Mouse (Mus musculus) liver, adult 2 months (tissue): ENCODE results near the gene Nt5c2. TPM values are rescaled to one million over a fixed set of nuclear protein-coding genes. Genes with fewer than 3 reads are reported as not detected.

ENCODE experiments used
- DNase-seq: peaks from one replicate; pipeline ENCODE4 v3.0.0-alpha.2; 2011; ENCODE audit warnings: low read depth, low spot score; ENCODE audit errors: extremely low read depth
- H3K27ac ChIP-seq: fragments of 200-500 bp; replicated peaks from 2 replicates; pipeline ENCODE4 v1.5.1; 2012; ENCODE audit warnings: low read depth, mild to moderate bottlenecking, control low read depth, inconsistent platforms, low read length; ENCODE audit not compliant: insufficient read depth
- H3K27me3 ChIP-seq: fragments of 200-500 bp; 2 replicates; pipeline ENCODE4 v1.6.1; 2012; ENCODE audit warnings: mild to moderate bottlenecking, moderate library complexity, low read length, inconsistent platforms; ENCODE audit not compliant: control insufficient read depth, insufficient read depth
- H3K36me3 ChIP-seq: fragments of 200-500 bp; 2 replicates; pipeline ENCODE4 v1.6.1; 2012; ENCODE audit warnings: low read length, inconsistent platforms; ENCODE audit not compliant: control insufficient read depth, insufficient read depth
- H3K4me1 ChIP-seq: fragments of 200-500 bp; 2 replicates; pipeline ENCODE4 v1.6.1; 2011; ENCODE audit warnings: low read length; ENCODE audit not compliant: control insufficient read depth, insufficient read depth
- H3K4me3 ChIP-seq: fragments of 200-500 bp; 2 replicates; pipeline ENCODE4 v1.5.1; 2011; ENCODE audit warnings: low read depth, mild to moderate bottlenecking, control low read depth, low read length, moderate library complexity; ENCODE audit not compliant: insufficient read depth
- H3K79me2 ChIP-seq: fragments of 200-500 bp; 2 replicates; pipeline ENCODE4 v1.6.1; 2012; ENCODE audit warnings: inconsistent platforms, mild to moderate bottlenecking, low read length, moderate library complexity; ENCODE audit not compliant: control insufficient read depth, insufficient read depth
- H3K9ac ChIP-seq: fragments of 200-500 bp; 2 replicates; pipeline ENCODE4 v1.6.1; 2012; ENCODE audit warnings: low read depth, mild to moderate bottlenecking, control low read depth, inconsistent platforms, low read length
- CTCF ChIP-seq: fragments of 200-500 bp; IDR thresholded peaks from 2 replicates; pipeline ENCODE4 v1.5.1; 2011; ENCODE audit warnings: low read depth, low read length, control low read depth
- POLR2A ChIP-seq: fragments of 200-500 bp; IDR thresholded peaks from 2 replicates; pipeline ENCODE4 v1.6.1; 2011; ENCODE audit warnings: low read length, control low read depth; ENCODE audit not compliant: insufficient read depth; ENCODE audit errors: extremely low read depth
- WGBS: fragments of 180-500 bp; shearing (Covaris S2); methylation state at CpG from one replicate; pipeline ENCODE4 v1.1.7; 2018; 5-methylcytosine and 5-hydroxymethylcytosine counted together
- polyA plus RNA-seq: library from polyadenylated mRNA; depleted of rRNA; stranded (reverse); fragments of >200 nt; gene quantifications from 2 replicates; pipeline ENCODE4 v1.2.3, GENCODE M21; 2012
- total RNA-seq: library from RNA; depleted of rRNA; stranded (reverse); fragments of >200 nt; gene quantifications from 2 replicates; pipeline ENCODE4 v1.2.3, GENCODE M21; 2014

Nt5c2 gene
- total and polyA plus RNA-seq, 2 experiments, result 7.5 to 12.6 TPM

DNA sequence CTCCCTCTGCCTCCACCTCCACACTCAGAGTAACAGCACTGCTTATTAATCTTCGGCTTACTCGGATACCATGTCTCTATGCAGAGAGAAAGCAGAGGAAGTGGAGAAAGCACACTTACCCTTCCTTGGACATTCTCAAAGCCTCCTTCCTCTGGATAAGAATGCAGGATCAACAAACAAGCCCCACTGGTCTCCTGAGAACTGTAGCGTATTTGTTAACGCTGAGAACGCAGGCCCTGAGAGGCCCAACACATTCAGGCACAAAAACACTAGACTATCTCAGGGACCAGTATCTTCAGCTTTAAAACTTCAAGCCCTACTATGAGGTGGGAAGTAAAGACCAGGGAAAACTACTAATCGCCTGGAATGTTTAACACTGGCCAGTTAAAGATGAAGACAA is 77.8 kb downstream of the Nt5c2 start:
- no peak for DNase-seq
- WGBS, result 45% methylated on average over 6 of the region's 6 CpGs
- H3K27ac ChIP-seq, result 0 out of 2 replicates have a peak overlapping the region, but pooled peaks have one; percentile 5

DNA sequence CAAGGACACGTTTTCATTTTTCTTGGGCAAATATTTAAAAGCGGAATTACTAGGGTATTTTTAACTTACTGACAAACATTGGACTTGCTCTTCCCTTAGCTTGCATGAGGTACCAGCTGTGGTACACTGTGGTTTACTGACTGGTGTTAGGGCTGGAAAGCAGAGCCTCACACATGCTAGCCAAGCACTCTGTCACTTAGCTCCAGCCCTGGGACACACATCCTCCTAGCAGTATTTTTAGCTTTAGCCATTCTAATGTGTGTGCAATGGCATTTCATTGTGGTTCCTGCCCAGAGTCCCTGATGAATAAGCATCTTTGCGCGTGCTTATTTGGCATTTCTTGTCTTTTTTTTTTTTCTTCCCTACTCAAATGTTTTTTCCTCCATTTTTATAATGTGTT is 80.9 kb downstream of the Nt5c2 start:
- no peak for DNase-seq
- Histone ChIP-seq H3K4me1 (no peaks in the 10 kb centered on the region), H3K4me3 (no peak overlapping the region), H3K27ac (no peak overlapping the region), H3K79me2 (peaks cover 6% of the 10 kb centered on the region; the same call in 1 of the 2 replicates), H3K27me3 (no peaks in the 10 kb centered on the region), H3K9ac (no peak overlapping the region), H3K36me3 (no peaks in the 10 kb centered on the region)
- 81% methylated on average over 4 of the region's 4 CpGs for WGBS
- TF ChIP-seq CTCF (no peak), POLR2A (no peak)

More for the DNA sequence above, 77.8 kb downstream of the Nt5c2 start:
- no peak overlapping the region for H3K4me3 ChIP-seq
- H3K36me3 ChIP-seq, result peaks cover 3% of the 10 kb centered on the region; the same call in 1 of the 2 replicates
- H3K27me3 ChIP-seq, result no peaks in the 10 kb centered on the region
- H3K79me2 ChIP-seq, result peaks cover 11% of the 10 kb centered on the region; the same call in 1 of the 2 replicates
- no peaks in the 10 kb centered on the region for H3K4me1 ChIP-seq
- TF ChIP-seq CTCF, result no peak
- TF ChIP-seq POLR2A, result no peak
- 0 out of 2 replicates have a peak overlapping the region, but pooled peaks have one; percentile 55 for H3K9ac ChIP-seq

DNA sequence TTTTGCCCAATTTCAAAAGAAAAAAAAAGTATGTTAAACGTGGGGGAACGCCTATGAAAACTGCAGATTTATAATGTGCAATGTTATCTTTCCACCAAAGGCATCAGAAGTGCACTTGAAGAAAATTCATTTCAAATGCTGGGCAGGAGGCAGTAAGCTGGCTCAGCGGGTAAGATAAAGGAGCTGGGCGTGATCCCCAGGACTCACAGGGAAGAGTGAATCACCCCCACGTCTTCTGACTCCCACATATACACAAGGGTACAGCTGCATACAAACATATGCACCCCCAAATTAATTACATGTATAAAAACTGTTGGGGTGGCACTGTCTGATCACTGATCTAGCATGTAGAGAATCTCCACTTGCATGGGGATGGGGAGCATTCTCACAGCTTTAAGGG is 82.3 kb downstream of the Nt5c2 start:
- no peak for DNase-seq

DNA sequence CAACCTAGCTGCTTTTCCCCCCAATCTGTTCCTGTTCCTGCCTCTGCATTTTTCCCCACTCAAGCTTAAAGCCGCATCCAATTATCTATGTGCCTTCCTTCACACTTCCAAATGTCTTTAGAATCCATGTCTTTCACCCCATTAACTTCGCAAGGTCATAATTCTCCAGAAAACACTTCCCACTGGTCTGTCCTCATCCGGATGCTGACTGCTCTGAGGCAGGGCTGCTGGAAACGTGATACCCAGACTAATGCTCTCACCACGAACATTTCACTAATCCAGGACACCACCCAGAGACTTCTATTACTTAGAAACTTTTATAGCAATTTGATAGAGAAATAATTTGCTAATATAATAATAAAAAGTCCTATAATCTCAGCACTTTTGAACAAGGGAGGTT is 84.9 kb downstream of the Nt5c2 start:
- Histone ChIP-seq H3K27ac (no peak overlapping the region), H3K9ac (no peak overlapping the region), H3K36me3 (no peaks in the 10 kb centered on the region), H3K27me3 (no peaks in the 10 kb centered on the region), H3K79me2 (peaks cover 13% of the 10 kb centered on the region; the same call in 1 of the 2 replicates), H3K4me3 (no peak overlapping the region), H3K4me1 (peaks cover 3% of the 10 kb centered on the region; the same call in 1 of the 2 replicates)
- no peak for DNase-seq
- TF ChIP-seq POLR2A (no peak), CTCF (no peak)
- WGBS, result 87% methylated on average over 5 of the region's 5 CpGs

More for the DNA sequence above, 82.3 kb downstream of the Nt5c2 start:
- Histone ChIP-seq H3K79me2 (peaks cover 6% of the 10 kb centered on the region; the same call in 1 of the 2 replicates), H3K4me3 (no peak overlapping the region), H3K9ac (no peak overlapping the region), H3K4me1 (peaks cover 3% of the 10 kb centered on the region; the same call in 1 of the 2 replicates), H3K36me3 (no peaks in the 10 kb centered on the region), H3K27me3 (no peaks in the 10 kb centered on the region), H3K27ac (no peak overlapping the region)
- TF ChIP-seq CTCF, result no peak
- no peak for TF ChIP-seq POLR2A
- WGBS, result 94% methylated on average over 5 of the region's 5 CpGs

DNA sequence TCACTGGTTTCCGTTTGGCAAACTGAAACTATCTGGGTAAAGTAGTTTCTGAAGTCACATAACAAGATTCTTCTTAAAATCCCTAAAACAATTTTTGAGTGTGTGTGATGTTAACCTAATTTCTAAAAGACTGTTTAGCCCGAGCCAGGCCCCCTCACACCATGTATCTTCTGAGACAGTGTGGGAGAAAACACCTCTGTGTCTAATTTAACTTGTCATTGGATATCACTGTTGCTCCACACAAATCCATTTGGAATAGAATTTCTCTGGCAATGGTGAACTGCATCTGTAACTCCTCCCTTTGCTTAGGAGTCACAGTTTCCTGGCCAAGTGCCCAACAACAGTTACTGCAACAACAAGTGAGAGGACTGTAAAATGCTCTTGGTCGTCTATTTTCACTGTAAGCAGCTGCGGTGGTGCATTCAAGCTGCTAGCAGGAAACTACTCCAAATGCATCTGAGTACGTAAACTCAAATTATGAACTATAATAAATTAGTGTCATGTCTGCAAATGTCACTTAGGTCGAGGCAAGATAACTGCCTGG is 85.8 kb downstream of the Nt5c2 start:
- H3K4me3 ChIP-seq, result no peak overlapping the region
- peaks cover 14% of the 10 kb centered on the region; the same call in 1 of the 2 replicates for H3K79me2 ChIP-seq
- no peak for TF ChIP-seq POLR2A
- TF ChIP-seq CTCF, result no peak
- WGBS, result 39% methylated on average over 6 of the region's 6 CpGs
- H3K27me3 ChIP-seq, result no peaks in the 10 kb centered on the region
- H3K36me3 ChIP-seq, result no peaks in the 10 kb centered on the region
- H3K9ac ChIP-seq, result no peak overlapping the region
- H3K4me1 ChIP-seq, result peaks cover 3% of the 10 kb centered on the region; the same call in 1 of the 2 replicates
- peak; percentile 90 for DNase-seq
- H3K27ac ChIP-seq, result 0 out of 2 replicates have a peak overlapping the region, but pooled peaks have one; percentile 40

DNA sequence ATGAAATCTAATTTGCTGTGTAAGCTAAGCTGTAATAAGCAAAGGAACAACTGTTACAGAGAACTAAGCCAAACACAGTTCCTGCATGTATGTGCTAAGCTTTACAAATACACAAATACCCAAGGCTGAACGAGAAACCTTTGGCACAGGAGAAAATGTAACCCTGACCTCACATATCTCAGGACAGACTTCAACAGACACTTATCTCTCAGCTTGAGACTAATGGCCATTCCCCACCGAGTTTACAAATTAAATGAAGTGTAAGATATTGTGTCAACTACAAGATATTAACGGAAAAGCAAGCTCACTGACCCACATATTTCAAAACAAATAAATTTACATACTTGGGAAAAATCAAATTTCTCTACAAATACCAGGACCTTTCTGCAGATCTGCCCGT is 86.8 kb downstream of the Nt5c2 start:
- 13% methylated on average over 4 of the region's 4 CpGs for WGBS
- no peaks in the 10 kb centered on the region for H3K36me3 ChIP-seq
- H3K9ac ChIP-seq, result no peak overlapping the region
- no peak overlapping the region for H3K4me3 ChIP-seq
- H3K79me2 ChIP-seq, result peaks cover 14% of the 10 kb centered on the region; the same call in 1 of the 2 replicates
- H3K4me1 ChIP-seq, result peaks cover 3% of the 10 kb centered on the region; the same call in 1 of the 2 replicates
- H3K27ac ChIP-seq, result no peak overlapping the region
- no peak for TF ChIP-seq CTCF
- TF ChIP-seq POLR2A, result no peak
- H3K27me3 ChIP-seq, result no peaks in the 10 kb centered on the region
- DNase-seq, result peak; percentile 47
